Mouse (Mus musculus) MEL (cell line): ENCODE data around the gene Elk3. TPM values are rescaled to one million over a fixed set of nuclear protein-coding genes. Genes with fewer than 3 reads are reported as not detected.
A peak's percentile ranks its signal among the peaks of the same experiment; 100 is the strongest.

Experiments
- DNase-seq: peaks from one replicate; pipeline ENCODE4 v3.0.0; 2011; ENCODE audit warnings: low read depth, low spot score
- H3K27ac ChIP-seq: 2 replicates; pipeline ENCODE4 v1.5.1; 2012; ENCODE audit warnings: low read depth, mild to moderate bottlenecking, control low read depth, low read length, moderate library complexity; ENCODE audit not compliant: control insufficient read depth
- H3K27me3 ChIP-seq, 2 experiments: fragments of 150-350 bp in 1 of 2; sonication (generic) in 1 of 2; 2 replicates each; pipeline ENCODE4 v1.6.1; 2012; ENCODE audit warnings: low read length in 2 of 2, mild to moderate bottlenecking in 2 of 2, improper control_type of control experiment in 1 of 2, moderate library complexity in 1 of 2; ENCODE audit not compliant: insufficient read depth in 2 of 2, control insufficient read depth in 1 of 2
- H3K36me3 ChIP-seq, 2 experiments: 2 replicates each; pipeline ENCODE4 v1.6.1; 2012 to 2014; ENCODE audit warnings: low read length in 2 of 2, improper control_type of control experiment in 1 of 2, inconsistent platforms in 1 of 2, mild to moderate bottlenecking in 1 of 2; ENCODE audit not compliant: insufficient read depth in 2 of 2, control insufficient read depth in 1 of 2
- H3K4me1 ChIP-seq, 2 experiments: fragments of 150-350 bp in 1 of 2; sonication (generic) in 1 of 2; 2 replicates each; pipeline ENCODE4 v1.6.1; 2012; ENCODE audit warnings: low read length in 2 of 2, improper control_type of control experiment in 1 of 2, mild to moderate bottlenecking in 1 of 2; ENCODE audit not compliant: insufficient read depth in 2 of 2, control insufficient read depth in 1 of 2
- H3K4me3 ChIP-seq, 2 experiments: fragments of 150-350 bp in 1 of 2; sonication (generic) in 1 of 2; 2 replicates each; pipeline ENCODE4 v1.5.1; 2012; ENCODE audit warnings: low read depth in 2 of 2, low read length in 2 of 2, mild to moderate bottlenecking in 2 of 2, moderate library complexity in 2 of 2, control low read depth in 1 of 2, improper control_type of control experiment in 1 of 2; ENCODE audit not compliant: control insufficient read depth in 1 of 2, insufficient read depth in 1 of 2
- H3K79me2 ChIP-seq: 2 replicates; pipeline ENCODE4 v1.6.1; 2012; ENCODE audit warnings: mild to moderate bottlenecking, low read length, moderate library complexity; ENCODE audit not compliant: control insufficient read depth, poor library complexity, insufficient read depth
- H3K9ac ChIP-seq: 2 replicates; pipeline ENCODE4 v1.6.1; 2012; ENCODE audit warnings: low read depth, mild to moderate bottlenecking, control low read depth, low read length, moderate library complexity; ENCODE audit not compliant: control insufficient read depth, poor library complexity, severe bottlenecking
- H3K9me3 ChIP-seq: fragments of 150-350 bp; sonication (generic); replicated peaks from 2 replicates; pipeline ENCODE4 v1.6.1; 2012; ENCODE audit warnings: mild to moderate bottlenecking, low read length, improper control_type of control experiment, moderate library complexity; ENCODE audit not compliant: insufficient read depth
- BHLHE40 ChIP-seq: IDR thresholded peaks from 2 replicates; pipeline ENCODE4 v1.6.1; 2012; ENCODE audit warnings: low read depth, mild to moderate bottlenecking, inconsistent platforms, low read length, improper control_type of control experiment, borderline replicate concordance
- CTCF ChIP-seq, 3 experiments: IDR thresholded peaks in 2 of 3; conservative IDR thresholded peaks in 1 of 3; 2 replicates each; pipeline ENCODE4 v1.5.1; 2011 to 2012; ENCODE audit warnings: low read length in 3 of 3, low read depth in 2 of 3, mild to moderate bottlenecking in 2 of 3, improper control_type of control experiment in 1 of 3, inconsistent platforms in 1 of 3, mixed read lengths in 1 of 3, moderate library complexity in 1 of 3; ENCODE audit not compliant: control insufficient read depth in 1 of 3, insufficient read depth in 1 of 3, poor library complexity in 1 of 3, severe bottlenecking in 1 of 3
- ELF1 ChIP-seq: IDR thresholded peaks from 2 replicates; pipeline ENCODE4 v1.6.1; 2014; ENCODE audit warnings: low read depth, mild to moderate bottlenecking, inconsistent platforms, low read length, improper control_type of control experiment, moderate library complexity
- EP300 ChIP-seq, 2 experiments: IDR thresholded peaks; 2 replicates each; pipeline ENCODE4 v1.6.1; 2011; ENCODE audit warnings: improper control_type of control experiment in 2 of 2, low read length in 2 of 2, low read depth in 1 of 2, mild to moderate bottlenecking in 1 of 2
- ETS1 ChIP-seq: IDR thresholded peaks from 2 replicates; pipeline ENCODE4 v1.6.1; 2012; ENCODE audit warnings: low read depth, mild to moderate bottlenecking, inconsistent platforms, low read length, improper control_type of control experiment, moderate library complexity
- GABPA ChIP-seq: IDR thresholded peaks from 2 replicates; pipeline ENCODE4 v1.6.1; 2012; ENCODE audit warnings: low read depth, mild to moderate bottlenecking, inconsistent platforms, low read length, improper control_type of control experiment, moderate library complexity
- HCFC1 ChIP-seq: IDR thresholded peaks from 2 replicates; pipeline ENCODE4 v1.6.1; 2012; ENCODE audit warnings: low read depth, mild to moderate bottlenecking, inconsistent platforms, low read length, improper control_type of control experiment, moderate library complexity
- JUND ChIP-seq: IDR thresholded peaks from 2 replicates; pipeline ENCODE4 v1.6.1; 2011; ENCODE audit warnings: low read depth, mild to moderate bottlenecking, improper control_type of control experiment, low read length
- MAFK ChIP-seq: IDR thresholded peaks from 2 replicates; pipeline ENCODE4 v1.6.1; 2011; ENCODE audit warnings: low read depth, mild to moderate bottlenecking, low read length, improper control_type of control experiment, borderline replicate concordance
- MXI1 ChIP-seq: IDR thresholded peaks from 2 replicates; pipeline ENCODE4 v1.6.1; 2011; ENCODE audit warnings: mild to moderate bottlenecking, low read depth, low read length, improper control_type of control experiment
- MYC ChIP-seq: IDR thresholded peaks from 2 replicates; pipeline ENCODE4 v1.6.1; 2011; ENCODE audit warnings: low read depth, mild to moderate bottlenecking, low read length, improper control_type of control experiment, moderate library complexity
- NELFE ChIP-seq: IDR thresholded peaks from 2 replicates; pipeline ENCODE4 v1.6.1; 2011; ENCODE audit warnings: low read depth, low read length, improper control_type of control experiment
- NRF1 ChIP-seq: IDR thresholded peaks from 2 replicates; pipeline ENCODE4 v1.6.1; 2014; ENCODE audit warnings: low read depth, mild to moderate bottlenecking, inconsistent platforms, low read length, improper control_type of control experiment, moderate library complexity; ENCODE audit not compliant: poor library complexity, insufficient read depth, severe bottlenecking
- RAD21 ChIP-seq: IDR thresholded peaks from 2 replicates; pipeline ENCODE4 v1.6.1; 2011; ENCODE audit warnings: mild to moderate bottlenecking, low read depth, low read length, improper control_type of control experiment
- RCOR1 ChIP-seq: IDR thresholded peaks from 2 replicates; pipeline ENCODE4 v1.6.1; 2012; ENCODE audit warnings: low read depth, mild to moderate bottlenecking, inconsistent platforms, low read length, improper control_type of control experiment
- SMC3 ChIP-seq: IDR thresholded peaks from 2 replicates; pipeline ENCODE4 v1.6.1; 2011; ENCODE audit warnings: low read depth, low read length, improper control_type of control experiment
- TAL1 ChIP-seq: IDR thresholded peaks from 2 replicates; pipeline ENCODE4 v1.6.1; 2012; ENCODE audit warnings: mild to moderate bottlenecking, inconsistent platforms, low read length, moderate library complexity, mixed read lengths
- TBP ChIP-seq: IDR thresholded peaks from 2 replicates; pipeline ENCODE4 v1.8.0; 2011; ENCODE audit warnings: low read depth, low read length, improper control_type of control experiment
- TCF12 ChIP-seq: IDR thresholded peaks from 2 replicates; pipeline ENCODE4 v1.6.1; 2014; ENCODE audit warnings: low read depth, mild to moderate bottlenecking, inconsistent platforms, low read length, improper control_type of control experiment, moderate library complexity
- USF1 ChIP-seq: IDR thresholded peaks from 2 replicates; pipeline ENCODE4 v1.6.1; 2014; ENCODE audit warnings: low read depth, mild to moderate bottlenecking, inconsistent platforms, low read length, improper control_type of control experiment, moderate library complexity
- USF2 ChIP-seq, 2 experiments: IDR thresholded peaks; 2 replicates each; pipeline ENCODE4 v1.6.1; 2011 to 2012; ENCODE audit warnings: improper control_type of control experiment in 2 of 2, low read length in 2 of 2, borderline replicate concordance in 1 of 2, inconsistent platforms in 1 of 2, low read depth in 1 of 2, mild to moderate bottlenecking in 1 of 2; ENCODE audit not compliant: insufficient read depth in 1 of 2
- ZC3H11A ChIP-seq: IDR thresholded peaks from 2 replicates; pipeline ENCODE4 v1.6.1; 2012; ENCODE audit warnings: low read depth, mild to moderate bottlenecking, inconsistent platforms, low read length, improper control_type of control experiment
- ZKSCAN1 ChIP-seq: IDR thresholded peaks from 2 replicates; pipeline ENCODE4 v1.6.1; 2012; ENCODE audit warnings: low read depth, mild to moderate bottlenecking, inconsistent platforms, low read length, improper control_type of control experiment, moderate library complexity
- ZMIZ1 ChIP-seq: IDR thresholded peaks from 2 replicates; pipeline ENCODE4 v1.6.1; 2012; ENCODE audit warnings: low read depth, mild to moderate bottlenecking, inconsistent platforms, low read length, improper control_type of control experiment, moderate library complexity
- ZNF384 ChIP-seq: IDR thresholded peaks from 2 replicates; pipeline ENCODE4 v1.6.1; 2012; ENCODE audit warnings: low read depth, mild to moderate bottlenecking, inconsistent platforms, low read length, improper control_type of control experiment
- polyA plus RNA-seq, 2 experiments: library from polyadenylated mRNA; stranded (reverse) in 1 of 2; unstranded in 1 of 2; fragments of >175 nt in 1 of 2; fragments of >200 nt in 1 of 2; gene quantifications; 2 replicates each; pipeline versions ENCODE4 v1.2.1 to v1.2.4; 2012; ENCODE audit warnings: low replicate concordance in 2 of 2, low read depth in 1 of 2; ENCODE audit not compliant: insufficient read length in 2 of 2, insufficient read depth in 1 of 2, missing spikeins in 1 of 2
- total RNA-seq: library from RNA; depleted of rRNA; stranded (reverse); fragments of 300-350 nt; gene quantifications from 2 replicates; pipeline ENCODE4 v1.2.3, GENCODE M21; 2012

Gene Elk3
- total and polyA plus RNA-seq, 3 experiments: 1.0 to 6.3 TPM; not detected in 1

DNA sequence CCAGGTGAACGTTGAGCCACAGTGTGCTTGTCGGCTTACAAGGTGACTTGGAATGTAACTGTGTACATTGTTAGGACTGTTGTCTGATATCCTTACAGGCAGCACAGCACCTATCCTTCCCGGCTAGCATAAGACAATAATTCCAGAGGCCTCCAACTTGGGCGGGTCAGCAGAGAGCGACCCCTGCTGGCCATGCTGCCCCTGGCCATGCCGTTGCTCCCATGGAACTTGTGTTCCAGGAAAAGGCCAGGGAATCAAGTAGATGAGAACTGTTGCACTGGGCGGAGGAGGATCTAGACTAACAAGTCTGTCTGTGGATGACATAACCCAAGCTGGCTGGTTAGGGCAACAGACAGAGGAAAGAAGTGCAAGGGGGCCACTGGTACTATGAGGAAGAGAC, 19.6 kb downstream of the Elk3 start:
- no peaks in the 10 kb centered on the region for H3K9me3 ChIP-seq
- no peaks in the 10 kb centered on the region for H3K79me2 ChIP-seq
- peaks cover 9 to 20% of the 10 kb centered on the region in 2 experiments for H3K4me1 ChIP-seq
- no peak overlapping the region for H3K27ac ChIP-seq
- no peak overlapping the region for H3K4me3 ChIP-seq
- H3K36me3 ChIP-seq: peaks cover 0 to 14% of the 10 kb centered on the region in 2 experiments; a peak in 2 of 4 replicates
- no peak overlapping the region; the same call in 1 of the 2 replicates for H3K9ac ChIP-seq
- TF ChIP-seq ETS1 (no peak), ZNF384 (peak; percentile 30), SMC3 (peak; percentile 89), RAD21 (peak; percentile 61), CTCF (IDR thresholded peaks at IDR 0.05 in 2 of 3, conservative IDR thresholded peaks at IDR 0.05 in 1 of 3; ENCODE audit: control insufficient read depth in 1 of 3, insufficient read depth in 1 of 3, low read depth in 2 of 3, low read length in 3 of 3, poor library complexity in 1 of 3, severe bottlenecking in 1 of 3) (peak; percentile 82 to 92 (median 86)), EP300 (IDR thresholded peaks at IDR 0.05; ENCODE audit: low read depth in 1 of 2, low read length in 2 of 2) (no peak), JUND (no peak), ZC3H11A (peak; percentile 70)
- peak; percentile 62 for DNase-seq
- H3K27me3 ChIP-seq: no peaks in the 10 kb centered on the region

- no peaks in the 10 kb centered on the region for H3K27me3 ChIP-seq
- H3K9ac ChIP-seq: no peak overlapping the region
- no peaks in the 10 kb centered on the region for H3K79me2 ChIP-seq
- H3K4me1 ChIP-seq: peaks cover 9 to 20% of the 10 kb centered on the region in 2 experiments
- TF ChIP-seq NRF1 (no peak), BHLHE40 (no peak)
- no peaks in the 10 kb centered on the region for H3K9me3 ChIP-seq
- peaks cover 0 to 14% of the 10 kb centered on the region in 2 experiments; a peak in 2 of 4 replicates for H3K36me3 ChIP-seq
- no peak for DNase-seq
- no peak overlapping the region for H3K27ac ChIP-seq
- H3K4me3 ChIP-seq: no peak overlapping the region
Measured at GRCm38 (mm10) chr10:93289404-93289803, 21.5 kb downstream of the Elk3 start.

GRCm38 (mm10) chr10:93288336-93288735, 22.6 kb downstream of the Elk3 start:
- peaks cover 0 to 14% of the 10 kb centered on the region in 2 experiments; a peak in 2 of 4 replicates for H3K36me3 ChIP-seq
- H3K9ac ChIP-seq: no peak overlapping the region
- H3K9me3 ChIP-seq: no peaks in the 10 kb centered on the region
- no peak for TF ChIP-seq CTCF (IDR thresholded peaks at IDR 0.05 in 2 of 3, conservative IDR thresholded peaks at IDR 0.05 in 1 of 3; ENCODE audit: control insufficient read depth in 1 of 3, insufficient read depth in 1 of 3, low read depth in 2 of 3, low read length in 3 of 3, poor library complexity in 1 of 3, severe bottlenecking in 1 of 3)
- TF ChIP-seq MYC: no peak
- no peak; the same call in 1 of the 2 replicates for TF ChIP-seq RCOR1
- no peak for TF ChIP-seq ZKSCAN1
- TF ChIP-seq EP300 (IDR thresholded peaks at IDR 0.05; ENCODE audit: low read depth in 1 of 2, low read length in 2 of 2): peak; percentile 46 to 65; a peak in 3 of 4 replicates
- TF ChIP-seq TAL1: peak; percentile 19; the same call in 1 of the 2 replicates
- no peak for TF ChIP-seq USF2 (IDR thresholded peaks at IDR 0.05; ENCODE audit: borderline replicate concordance in 1 of 2, insufficient read depth in 1 of 2, low read depth in 1 of 2, low read length in 2 of 2)
- TF ChIP-seq ZMIZ1: no peak
- TF ChIP-seq TCF12: no peak
- TF ChIP-seq GABPA: no peak
- no peak for TF ChIP-seq NELFE
- no peak for TF ChIP-seq HCFC1
- TF ChIP-seq MAFK: no peak
- TF ChIP-seq TBP: no peak
- peak; percentile 77 for TF ChIP-seq USF1
- no peak for TF ChIP-seq NRF1
- peak; percentile 59; the same call in 1 of the 2 replicates for TF ChIP-seq MXI1
- no peak for TF ChIP-seq ELF1

More at GRCm38 (mm10) chr10:93288336-93288735, 22.6 kb downstream of the Elk3 start:
- Histone ChIP-seq H3K4me1 (peaks cover 9 to 20% of the 10 kb centered on the region in 2 experiments), H3K4me3 (no peak overlapping the region), H3K27ac (no peak overlapping the region), H3K79me2 (no peaks in the 10 kb centered on the region), H3K27me3 (no peaks in the 10 kb centered on the region)
- DNase-seq: peak; percentile 94
